Mouse (Mus musculus) cerebellum, postnatal 25 days (tissue): ENCODE measurements around the gene Rad17.

ENCODE experiments used
- DNase-seq, 2 experiments: peaks; one replicate each; pipeline ENCODE4 v3.0.0; 2021; ENCODE audit warnings: mixed read lengths in 2 of 2

Gene Rad17

GRCm38 (mm10) chr13:100650550-100651438, at the start of gene Rad17, which contains the start of gene Ak6:
TSS of gene Rad17 (minus strand) at chr13:100651051.
TSS of gene Ak6 (plus strand) at chr13:100650979.
- peak; percentile 99 for DNase-seq

- no peak for DNase-seq
Observed at GRCm38 (mm10) chr13:100698866-100699265, 48.0 kb upstream of the Rad17 start.

DNA sequence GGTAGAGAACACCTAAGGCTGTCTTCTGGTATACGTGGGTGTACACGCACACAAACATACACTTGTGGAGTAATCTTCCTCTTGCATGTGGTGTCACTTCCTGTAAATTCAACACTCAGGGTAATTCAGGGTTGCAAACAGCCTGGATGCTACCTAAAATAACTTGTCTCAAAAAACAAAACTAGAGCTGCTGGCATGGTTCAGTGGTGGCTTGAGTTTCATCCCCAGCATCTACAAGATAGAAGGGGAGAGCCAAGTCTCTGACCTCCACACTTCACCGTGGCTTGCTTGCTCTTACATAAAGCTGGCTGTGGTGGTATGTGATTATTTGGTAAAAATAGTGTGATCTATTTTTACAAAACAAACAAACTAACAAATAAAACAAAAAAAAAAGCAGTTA, 46.7 kb upstream of the Rad17 start:
- no peak for DNase-seq

GRCm38 (mm10) chr13:100687513-100687912, 36.7 kb upstream of the Rad17 start:
- DNase-seq, result no peak

DNA sequence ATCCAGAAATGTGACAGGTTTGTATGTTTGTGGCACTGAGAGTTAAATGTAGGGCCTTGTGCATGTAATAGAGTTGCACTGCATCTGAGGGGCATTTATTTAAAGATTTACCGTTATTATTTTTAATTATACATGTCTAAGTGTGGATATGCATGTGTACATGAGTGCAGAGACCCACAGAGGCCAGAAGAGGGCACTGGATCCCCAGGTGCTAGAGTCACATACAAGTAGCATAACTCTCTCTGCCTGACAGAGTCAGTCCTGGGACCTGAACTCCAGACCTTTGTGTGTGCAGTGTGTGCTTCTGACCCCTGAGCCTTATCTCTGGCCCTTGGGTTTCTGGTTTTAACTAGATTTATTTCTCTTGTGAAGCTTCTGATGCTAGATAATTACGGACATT, 33.5 kb upstream of the Rad17 start:
- DNase-seq, result no peak

DNA sequence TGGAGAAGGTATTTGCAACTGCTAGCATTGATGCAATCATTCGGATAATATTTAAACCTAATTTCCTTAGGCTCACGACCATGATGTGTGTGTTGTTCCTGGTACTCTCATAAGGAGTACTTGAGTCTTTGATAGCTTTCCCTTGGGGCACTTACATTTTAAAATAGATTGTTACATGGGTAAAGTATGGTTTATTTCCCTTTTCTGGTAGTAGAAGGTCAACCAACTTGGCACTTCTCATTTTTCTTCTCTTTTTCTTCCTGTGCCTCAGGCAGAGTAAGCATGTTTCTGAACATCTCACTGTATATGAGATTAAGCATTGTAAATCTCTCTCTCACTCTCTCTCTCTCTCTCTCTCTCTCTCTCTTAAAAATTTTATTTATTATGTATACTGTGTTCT, 32.0 kb upstream of the Rad17 start:
- DNase-seq, result no peak

DNA sequence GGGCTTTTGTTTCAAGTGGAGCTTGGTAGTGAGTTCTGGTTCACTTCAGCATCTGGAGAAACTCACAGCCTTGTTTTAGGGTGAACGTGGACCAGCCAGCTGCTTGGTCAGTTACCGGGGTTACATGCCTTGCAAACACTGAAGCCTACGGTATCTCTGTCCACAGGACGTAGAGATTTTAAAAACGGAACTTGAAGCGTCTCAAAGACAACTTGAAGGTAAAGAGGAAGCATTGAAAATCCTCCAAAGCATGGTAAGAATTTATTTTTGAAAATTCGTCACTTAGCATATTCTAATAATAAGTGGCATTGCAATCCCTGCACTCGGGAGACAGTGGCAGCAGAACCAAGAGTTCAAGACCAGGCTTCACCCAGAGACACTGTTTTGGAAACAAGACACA, 30.8 kb upstream of the Rad17 start:
- DNase-seq, result no peak

DNA sequence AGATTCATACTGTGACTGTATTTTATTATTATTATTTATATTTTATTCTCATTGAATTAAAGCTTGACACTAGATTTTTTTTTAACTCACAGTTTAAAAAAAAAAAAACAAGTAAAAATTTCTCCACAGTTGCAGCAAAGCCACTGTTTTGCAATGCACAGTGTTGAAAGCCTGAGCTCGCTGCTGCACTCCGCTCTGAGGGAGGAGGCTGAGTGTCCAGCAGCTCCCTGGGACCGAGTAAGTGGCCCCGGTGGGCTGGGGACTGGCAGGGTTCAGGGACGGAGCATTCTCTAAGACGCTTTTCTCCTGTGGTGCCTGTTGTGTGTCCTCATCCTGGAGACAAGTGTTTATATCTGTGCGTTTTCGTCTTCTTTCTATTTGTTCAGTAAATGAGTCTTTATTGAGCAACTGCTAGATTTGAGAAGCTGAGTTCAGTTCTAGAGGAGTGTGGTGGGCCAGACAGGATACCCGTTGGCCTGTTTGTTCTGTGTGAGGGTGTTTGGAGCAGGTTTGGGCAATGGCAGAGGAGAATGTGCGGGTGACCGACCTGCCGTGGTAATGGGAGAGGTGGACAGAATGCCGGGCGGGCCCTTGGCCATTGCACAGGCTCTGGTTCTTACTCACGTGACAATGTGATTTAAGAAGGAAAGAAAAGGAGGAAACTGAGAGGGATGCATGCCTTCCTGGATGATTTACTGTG, 25.2 kb upstream of the Rad17 start:
- no peak for DNase-seq

DNA sequence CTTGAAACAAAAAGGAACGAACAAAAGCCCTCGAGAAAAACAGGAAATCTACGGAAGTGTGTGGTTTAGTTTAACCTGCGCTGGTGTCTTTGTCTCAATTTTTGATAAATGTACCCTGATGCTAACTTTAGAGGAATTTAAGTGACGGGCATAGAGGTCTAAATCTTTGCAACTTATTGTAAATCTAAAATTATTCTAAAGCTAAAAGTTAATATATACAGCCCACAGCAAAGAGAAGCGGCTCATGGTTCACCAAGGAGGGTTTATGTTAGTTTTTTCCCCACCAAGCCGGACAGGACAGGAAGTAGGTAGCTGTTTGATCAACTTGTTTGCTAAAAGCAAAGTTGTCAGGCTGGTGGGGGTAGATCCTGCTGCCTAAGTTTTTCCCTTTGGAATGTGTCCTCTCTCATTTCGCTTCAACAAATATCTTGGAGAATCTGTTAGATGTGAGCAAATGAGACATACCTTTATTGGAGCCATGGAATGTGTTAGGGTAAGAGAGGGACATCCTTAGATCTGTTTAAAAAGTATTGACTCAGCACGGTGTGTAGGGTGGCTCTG, 19.4 kb upstream of the Rad17 start:
- DNase-seq, result no peak

DNA sequence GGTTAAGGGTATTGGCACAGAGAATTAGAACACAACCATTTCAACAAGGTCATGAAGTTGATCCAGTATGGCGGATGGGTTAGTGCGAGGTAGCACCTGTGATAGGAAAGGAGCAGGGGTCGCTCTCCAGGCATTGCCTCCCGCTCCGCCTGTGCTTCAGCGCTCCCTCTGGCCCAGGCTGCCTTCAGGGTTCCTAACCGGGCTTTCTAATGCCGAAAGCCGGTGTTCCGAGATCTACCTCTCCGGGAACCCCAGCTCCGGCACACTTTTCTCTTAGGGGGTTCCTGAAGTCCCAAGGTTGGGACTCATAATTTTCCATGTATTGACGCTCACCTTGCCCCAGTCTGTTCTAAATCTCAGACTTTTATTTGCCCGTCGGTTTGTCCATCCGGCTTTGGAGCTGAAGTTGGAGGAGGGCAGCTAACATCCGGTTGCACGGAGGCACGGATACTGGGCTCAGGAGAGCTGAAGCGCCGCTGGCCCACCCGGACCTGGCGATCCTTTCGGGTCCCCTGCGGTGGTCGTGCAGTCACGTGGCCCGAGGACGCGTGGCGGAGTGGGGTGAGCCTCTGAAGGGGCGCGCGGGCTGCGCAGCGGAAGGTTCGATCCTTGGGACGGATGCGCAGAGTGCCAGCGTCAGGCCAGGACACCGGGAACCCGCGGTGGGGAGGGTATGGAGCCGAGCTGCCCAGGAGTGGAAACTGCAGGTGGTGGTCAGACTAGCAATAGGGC, 18.6 kb upstream of the Rad17 start, which contains the start of gene Ccdc125:
Gene Ccdc125 (plus strand): TSS at position 427 of the 732 bp plus-strand sequence.
- peak; percentile 12 to 30 for DNase-seq

DNA sequence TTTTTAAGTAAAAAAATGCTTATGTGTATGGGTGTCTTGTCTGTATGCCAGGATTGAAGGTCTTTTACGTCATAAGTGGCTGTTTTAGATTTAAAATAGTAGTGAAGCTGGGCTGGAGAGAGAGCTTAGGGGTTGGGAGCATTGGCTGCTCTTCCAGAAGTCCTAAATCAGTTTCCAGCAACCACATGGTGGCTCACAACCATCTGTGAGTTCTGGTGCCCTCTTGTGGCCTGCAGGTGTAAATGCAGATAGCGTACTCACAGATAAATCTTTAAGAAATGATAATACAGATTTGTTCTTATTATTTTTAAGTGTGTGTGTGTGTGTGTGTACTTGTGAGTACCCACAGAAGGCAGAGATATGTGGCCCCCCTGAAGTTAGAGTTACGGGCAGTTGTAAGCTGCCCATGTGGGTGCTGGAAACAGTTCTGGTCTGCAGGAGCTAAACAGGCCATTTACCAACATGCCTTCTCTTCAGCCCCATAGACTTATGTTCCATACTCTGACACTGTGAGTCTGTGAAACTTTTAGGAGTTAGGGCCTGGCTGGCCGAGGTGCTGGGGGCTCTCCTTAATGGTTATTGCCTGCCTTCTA, 9.1 kb upstream of the Rad17 start:
- peak; percentile 50 to 74 for DNase-seq

- no peak for DNase-seq
Observed at GRCm38 (mm10) chr13:100658091-100658490, 7.2 kb upstream of the Rad17 start.

DNA sequence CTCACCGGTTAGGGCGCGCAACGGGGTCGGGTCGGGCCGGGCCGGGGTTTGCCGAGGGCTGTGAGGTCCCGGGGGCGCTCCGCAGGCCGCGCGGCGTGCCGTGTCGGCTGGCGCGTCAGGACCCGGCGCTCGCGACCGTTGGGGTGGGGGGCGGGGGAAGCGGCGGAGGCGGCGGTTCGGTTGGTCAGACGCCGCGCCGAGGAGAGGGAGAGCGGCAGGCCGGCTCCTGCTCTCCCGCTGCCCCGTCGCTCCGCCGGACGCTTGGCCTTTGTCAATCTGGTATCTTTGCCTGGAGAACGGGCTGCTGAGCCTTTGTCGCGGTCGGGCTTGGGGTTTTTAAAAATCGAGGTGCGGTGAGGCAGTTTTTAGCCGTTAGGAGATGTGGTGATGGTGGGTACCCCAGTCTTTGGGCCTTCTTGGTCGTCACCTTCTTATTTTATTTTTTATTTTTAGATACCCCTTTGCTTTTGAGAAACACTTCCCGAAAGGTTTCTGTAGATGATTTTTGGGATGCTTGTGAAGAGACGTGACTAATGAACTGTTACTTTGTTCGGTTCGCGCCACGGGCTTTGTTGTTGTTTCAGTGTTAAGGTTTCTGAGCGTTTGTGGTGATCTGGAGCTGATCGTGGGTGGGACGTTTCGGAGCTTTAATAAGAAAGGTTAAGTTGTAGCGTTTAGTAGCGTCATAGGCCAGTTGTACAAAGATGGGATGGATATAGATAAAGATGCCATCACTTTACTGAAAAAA, 762 bp upstream of the Rad17 start, which contains the start of gene Taf9:
Gene Taf9 (plus strand): TSS at position 141 of the 748 bp plus-strand sequence.
- DNase-seq, result no peak

DNA sequence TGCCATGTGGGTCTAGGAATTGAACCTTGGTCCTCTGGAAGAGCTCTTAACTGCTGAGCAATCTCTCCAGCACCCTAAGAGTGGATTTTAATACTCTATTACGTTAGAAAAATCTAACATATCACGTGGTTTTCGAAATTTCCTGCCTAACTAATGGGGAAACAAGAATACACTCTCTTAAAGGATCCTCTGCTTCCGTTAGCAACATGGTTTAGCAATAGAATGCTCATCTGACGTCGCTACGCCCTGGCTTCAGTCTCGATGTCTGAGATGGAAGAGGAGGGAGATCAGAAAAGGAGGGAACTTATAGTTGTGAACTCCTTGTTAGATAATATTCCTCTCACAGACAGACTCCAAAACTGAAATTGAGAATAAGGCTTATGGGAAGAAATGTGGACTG, 2.6 kb downstream of the Rad17 start:
- no peak for DNase-seq

DNA sequence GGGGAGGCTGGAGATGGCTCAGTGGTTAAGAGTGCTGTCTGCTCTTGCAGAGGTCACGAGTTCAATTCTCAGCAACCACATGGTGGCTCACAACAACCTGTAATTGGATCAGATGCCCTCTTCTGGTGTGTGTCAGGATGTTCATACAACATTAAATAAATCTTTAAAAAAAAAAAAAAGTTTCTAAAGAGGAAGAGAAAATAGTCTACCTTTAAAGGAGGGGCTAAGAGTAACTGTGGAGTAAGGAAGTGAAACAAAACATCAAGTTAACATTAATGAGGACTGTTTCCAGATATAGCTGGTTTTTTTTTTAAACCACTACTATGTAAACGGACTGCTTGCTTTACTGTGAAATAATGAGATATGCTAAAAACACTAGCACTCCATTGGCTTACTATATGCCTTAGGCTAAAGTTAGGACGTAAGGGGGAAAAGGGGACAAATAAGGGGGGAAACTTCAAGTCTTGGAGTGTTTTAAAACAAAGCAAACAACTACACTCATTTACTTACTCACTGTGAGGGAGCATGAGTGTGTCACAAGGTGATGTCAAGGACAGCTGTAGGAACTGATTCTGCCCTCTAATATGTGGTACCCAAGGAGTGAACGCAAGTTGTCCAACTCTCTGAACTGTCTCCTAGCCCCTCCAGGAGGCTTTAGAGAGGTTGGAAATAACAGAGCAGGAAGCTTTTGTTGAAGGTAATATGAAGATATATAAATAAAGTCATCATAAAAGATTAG, 8.2 kb downstream of the Rad17 start:
- no peak for DNase-seq

DNA sequence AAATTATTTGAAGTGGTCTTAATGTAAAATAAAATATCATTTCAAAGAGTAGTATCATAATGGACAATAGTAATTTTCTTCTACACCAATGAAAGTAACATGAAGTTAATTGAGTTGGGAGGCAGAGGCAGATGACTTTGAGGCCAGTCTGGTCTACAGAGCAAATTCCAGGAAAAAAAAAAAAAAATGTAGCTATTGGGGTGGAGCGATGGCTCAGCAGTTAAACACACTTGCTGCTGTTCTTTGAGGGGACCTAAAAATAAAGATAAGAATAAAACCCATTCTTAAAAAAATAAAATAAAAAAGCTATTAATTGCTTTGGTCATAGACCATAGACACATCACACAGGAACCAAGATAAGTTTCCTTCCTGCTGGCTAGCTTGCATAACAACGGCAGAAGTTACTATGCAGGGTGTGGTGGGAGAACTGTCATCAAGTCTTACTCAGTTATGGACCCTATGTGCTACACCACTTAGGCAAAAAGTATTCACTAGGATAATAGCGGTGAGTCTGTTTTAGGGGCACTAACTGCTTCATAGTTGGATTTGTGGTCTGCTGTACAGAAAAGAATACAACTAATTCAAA, 16.7 kb downstream of the Rad17 start:
- no peak for DNase-seq

GRCm38 (mm10) chr13:100622241-100622640, 28.6 kb downstream of the Rad17 start:
- no peak for DNase-seq

DNA sequence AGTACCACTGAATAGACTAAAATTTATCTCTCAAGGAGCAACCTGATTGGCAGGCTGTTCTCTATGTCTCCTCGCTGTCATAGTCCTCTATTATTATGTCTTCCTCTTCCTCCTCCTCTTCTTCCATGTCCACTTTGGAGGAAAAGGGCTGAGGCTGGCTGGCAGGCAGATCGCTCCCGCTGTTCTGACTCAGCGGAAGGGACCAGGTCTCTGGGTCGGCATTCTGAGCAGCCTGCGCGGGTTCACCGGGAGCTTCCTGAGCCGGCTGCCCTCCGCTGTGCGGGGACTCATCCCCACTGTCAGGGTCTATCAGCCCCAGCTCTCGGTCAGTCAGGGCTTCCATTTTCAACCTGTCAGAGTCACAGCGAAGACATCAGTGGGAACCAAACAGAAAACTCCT, 33.3 kb downstream of the Rad17 start:
- DNase-seq, result peak; percentile 57 to 63

DNA sequence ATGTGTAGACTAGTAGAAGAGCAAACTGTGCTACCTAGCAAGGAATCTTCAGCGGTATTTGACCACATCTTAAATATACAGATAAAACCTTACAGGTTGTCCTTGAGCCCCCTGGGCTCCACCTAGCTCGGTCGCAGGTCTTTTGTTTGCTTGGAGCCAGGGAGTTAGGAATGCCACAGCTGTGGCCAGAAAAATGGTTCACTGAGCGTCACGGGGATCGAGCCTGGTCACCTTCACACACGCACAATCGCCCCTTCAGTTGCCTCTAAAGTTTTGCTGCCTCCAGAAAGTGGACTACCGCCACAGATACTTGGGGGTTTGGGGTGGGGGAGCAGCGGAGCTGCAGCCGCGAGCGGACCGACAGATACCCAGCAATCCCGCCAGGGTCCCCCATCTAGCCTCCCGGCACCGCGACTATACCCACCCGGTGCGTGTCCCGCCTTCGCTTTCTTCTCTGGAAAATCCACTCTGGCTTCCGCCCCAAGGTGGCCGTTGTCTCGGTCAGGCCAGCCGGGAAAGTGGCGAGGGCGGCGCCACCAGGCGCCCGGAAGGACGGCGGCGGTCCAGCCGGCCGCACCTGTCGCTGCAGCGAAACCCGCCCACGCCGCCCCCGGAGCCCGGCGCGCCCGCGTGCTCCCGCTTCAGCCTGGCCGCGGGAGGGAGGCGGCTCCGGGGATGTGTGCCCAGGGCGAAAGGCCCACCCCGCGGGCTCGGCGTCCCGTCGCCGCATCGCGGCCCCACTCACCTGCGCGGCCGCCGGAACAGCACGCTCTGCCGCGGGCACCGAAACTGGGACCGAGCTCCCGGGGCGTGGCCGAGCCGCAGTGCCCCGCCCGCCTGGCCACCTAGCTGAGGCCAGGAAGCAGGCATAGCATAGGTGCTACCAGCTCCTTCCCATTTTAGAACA, 34.4 kb downstream of the Rad17 start, which contains the start of gene Marveld2:
Gene Marveld2 (minus strand): TSS at position 791 of the 907 bp plus-strand sequence.
- peak; percentile 92 for DNase-seq
